ENCODE assay signal across 21 mouse cellular contexts in the genomic region with DNA sequence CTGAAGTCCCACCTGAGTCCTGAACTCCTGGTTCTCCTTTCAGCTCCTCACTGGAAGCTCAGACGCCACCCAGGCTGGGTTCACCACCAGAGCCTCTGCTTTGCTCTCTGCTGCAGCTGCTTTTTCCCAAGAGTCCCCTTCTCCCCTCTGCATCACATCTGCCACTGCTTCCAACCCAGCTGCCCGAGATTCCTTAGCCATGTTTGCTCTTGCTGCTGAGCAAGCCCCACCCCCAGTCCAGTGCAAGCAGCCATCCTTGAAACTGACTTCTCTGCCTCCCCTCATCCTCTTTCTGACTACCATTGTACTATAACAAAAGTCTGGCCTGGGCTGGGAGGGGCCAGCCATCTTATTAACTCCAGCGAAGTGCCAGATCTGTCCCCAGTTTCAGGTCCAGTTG.
A peak's percentile ranks its signal among the peaks of the same experiment; 100 is the strongest.
DNase-seq lines count a peak whose midpoint lies in the region; ATAC-seq and TF ChIP-seq lines count a peak whose summit lies in the region.
"Had no signal": no experiment of that assay in that cellular context is flagged by ENCODE, and none has a peak within 500 bp of the region (broad histone marks: within the 10 kb centered on the region; RNA-seq: fewer than 3 reads in every experiment).

No protein-coding gene starts in this region.

- TF ChIP-seq EP300 in liver, postnatal 0 days (IDR thresholded peaks at IDR 0.05; ENCODE audit: low read depth) = no peak

- TF ChIP-seq CTCF in kidney, postnatal 0 days (IDR thresholded peaks at IDR 0.05; ENCODE audit: low read depth) = no peak
- TF ChIP-seq CTCF in kidney, adult 2 months (conservative IDR thresholded peaks at IDR 0.05; ENCODE audit: insufficient read depth, insufficient read length, low read depth, low read length) = no peak
- TF ChIP-seq CTCF in liver, postnatal 0 days (IDR thresholded peaks at IDR 0.05; ENCODE audit: low read depth) = no peak

- no peak overlapping the region for H3K9ac ChIP-seq in forebrain, embryonic 14.5 days (ENCODE audit: low read length)
- H3K9ac ChIP-seq in kidney, postnatal 0 days (ENCODE audit: low read depth, low read length) = no peak overlapping the region
- H3K9ac ChIP-seq in midbrain, embryonic 15.5 days = no peak overlapping the region
- no peak overlapping the region for H3K9ac ChIP-seq in liver, postnatal 0 days (replicated peaks)
- H3K9ac ChIP-seq: forebrain, embryonic 13.5 days; hindbrain, embryonic 12.5 days; limb, embryonic 15.5 days; liver, embryonic 14.5 days had no signal

- 35% methylated on average over 3 of the region's 3 CpGs for WGBS in forebrain, embryonic 10.5 days
- 21% methylated on average over 3 of the region's 3 CpGs for WGBS in forebrain, embryonic 14.5 days
- 33% methylated on average over 3 of the region's 3 CpGs for WGBS in kidney, postnatal 0 days
- 32% methylated on average over 3 of the region's 3 CpGs for WGBS in kidney, adult 2 months
- WGBS in midbrain, embryonic 10.5 days = 19% methylated on average over 3 of the region's 3 CpGs
- WGBS in midbrain, embryonic 15.5 days = 11% methylated on average over 3 of the region's 3 CpGs
- WGBS in liver, postnatal 0 days (ENCODE audit: insufficient replicate concordance) = 37% methylated on average over 3 of the region's 3 CpGs

- H3K36me3 ChIP-seq in forebrain, embryonic 10.5 days (replicated peaks) = no peaks in the 10 kb centered on the region
- 0 out of 2 replicates have a peak, but pooled peaks cover 3% of the 10 kb centered on the region for H3K36me3 ChIP-seq in forebrain, embryonic 14.5 days (ENCODE audit: control insufficient read depth, insufficient read depth, low read length)
- no peaks in the 10 kb centered on the region for H3K36me3 ChIP-seq in kidney, postnatal 0 days (ENCODE audit: insufficient read depth, low read length)
- no peaks in the 10 kb centered on the region for H3K36me3 ChIP-seq in kidney, adult 2 months (ENCODE audit: control insufficient read depth, insufficient read depth, low read length)
- H3K36me3 ChIP-seq in midbrain, embryonic 10.5 days = no peaks in the 10 kb centered on the region
- no peaks in the 10 kb centered on the region for H3K36me3 ChIP-seq in midbrain, embryonic 15.5 days (replicated peaks)
- no peaks in the 10 kb centered on the region for H3K36me3 ChIP-seq in liver, postnatal 0 days (replicated peaks; ENCODE audit: insufficient read depth, low read length)
- H3K36me3 ChIP-seq: heart, embryonic 10.5 days; limb, embryonic 15.5 days had no signal

- no peaks in the 10 kb centered on the region for H3K27me3 ChIP-seq in forebrain, embryonic 10.5 days (ENCODE audit: poor library complexity, severe bottlenecking)
- H3K27me3 ChIP-seq in forebrain, embryonic 14.5 days (replicated peaks; ENCODE audit: control insufficient read depth, insufficient read depth, low read length) = no peaks in the 10 kb centered on the region
- H3K27me3 ChIP-seq in kidney, postnatal 0 days (ENCODE audit: insufficient read depth, low read length) = no peaks in the 10 kb centered on the region
- no peaks in the 10 kb centered on the region for H3K27me3 ChIP-seq in kidney, adult 2 months (replicated peaks; ENCODE audit: control insufficient read depth, insufficient read depth, low read length)
- 0 out of 2 replicates have a peak, but pooled peaks cover 20% of the 10 kb centered on the region for H3K27me3 ChIP-seq in midbrain, embryonic 10.5 days (ENCODE audit: low read depth, poor library complexity, severe bottlenecking)
- H3K27me3 ChIP-seq in midbrain, embryonic 15.5 days (replicated peaks) = no peaks in the 10 kb centered on the region
- H3K27me3 ChIP-seq in liver, postnatal 0 days (ENCODE audit: insufficient read depth, low read length) = no peaks in the 10 kb centered on the region
- H3K27me3 ChIP-seq: forebrain, embryonic 13.5 days; hindbrain, embryonic 12.5 days had no signal

- H3K27ac ChIP-seq in forebrain, embryonic 10.5 days = 0 out of 2 replicates have a peak overlapping the region, but pooled peaks have one; percentile 12
- no peak overlapping the region for H3K27ac ChIP-seq in forebrain, embryonic 14.5 days (ENCODE audit: low read depth, low read length)
- H3K27ac ChIP-seq in kidney, postnatal 0 days = no peak overlapping the region
- no peak overlapping the region for H3K27ac ChIP-seq in kidney, adult 2 months (ENCODE audit: insufficient read depth, low read depth, low read length)
- H3K27ac ChIP-seq in midbrain, embryonic 10.5 days (replicated peaks) = peak overlapping the region; percentile 69
- H3K27ac ChIP-seq in midbrain, embryonic 15.5 days = no peak overlapping the region
- no peak overlapping the region for H3K27ac ChIP-seq in liver, postnatal 0 days (ENCODE audit: low read depth)
- H3K27ac ChIP-seq: forebrain, embryonic 13.5 days; heart, embryonic 10.5 days; hindbrain, embryonic 12.5 days; limb, embryonic 15.5 days; liver, embryonic 14.5 days; macrophage had no signal

- no peak overlapping the region for H3K4me2 ChIP-seq in forebrain, embryonic 14.5 days (ENCODE audit: low read length)
- no peak overlapping the region for H3K4me2 ChIP-seq in kidney, postnatal 0 days (ENCODE audit: low read length)
- H3K4me2 ChIP-seq in midbrain, embryonic 15.5 days = no peak overlapping the region
- no peak overlapping the region for H3K4me2 ChIP-seq in liver, postnatal 0 days (ENCODE audit: low read depth, low read length)
- H3K4me2 ChIP-seq: forebrain, embryonic 13.5 days; hindbrain, embryonic 12.5 days; limb, embryonic 15.5 days had no signal

- ATAC-seq in forebrain, embryonic 14.5 days = no peak
- ATAC-seq in kidney, postnatal 0 days (replicated peaks; ENCODE audit: low FRiP score, low read depth) = no peak
- no peak for ATAC-seq in midbrain, embryonic 15.5 days (replicated peaks)
- ATAC-seq in liver, postnatal 0 days = no peak
- ATAC-seq: forebrain, embryonic 13.5 days; inflammation-experienced regulatory T-cells, adult 6 months had no signal

- TF ChIP-seq POLR2A in kidney, adult 2 months (IDR thresholded peaks at IDR 0.05; ENCODE audit: low read depth, low read length) = no peak

- H3K4me1 ChIP-seq in forebrain, embryonic 10.5 days = peaks cover 22% of the 10 kb centered on the region
- no peaks in the 10 kb centered on the region for H3K4me1 ChIP-seq in forebrain, embryonic 14.5 days (ENCODE audit: control insufficient read depth, insufficient read depth, low read length)
- H3K4me1 ChIP-seq in kidney, postnatal 0 days (replicated peaks; ENCODE audit: insufficient read depth, low read length) = 0 out of 2 replicates have a peak, but pooled peaks cover 4% of the 10 kb centered on the region
- no peaks in the 10 kb centered on the region for H3K4me1 ChIP-seq in kidney, adult 2 months (ENCODE audit: control insufficient read depth, insufficient read depth, low read length)
- H3K4me1 ChIP-seq in midbrain, embryonic 10.5 days = peaks cover 37% of the 10 kb centered on the region
- H3K4me1 ChIP-seq in midbrain, embryonic 15.5 days = peaks cover 3% of the 10 kb centered on the region; the same call in 1 of the 2 replicates
- no peaks in the 10 kb centered on the region for H3K4me1 ChIP-seq in liver, postnatal 0 days (ENCODE audit: insufficient read depth)
- H3K4me1 ChIP-seq: limb, embryonic 15.5 days had no signal

- no peak overlapping the region for H3K4me3 ChIP-seq in forebrain, embryonic 10.5 days
- H3K4me3 ChIP-seq in forebrain, embryonic 14.5 days (ENCODE audit: low read depth, low read length) = no peak overlapping the region
- no peak overlapping the region for H3K4me3 ChIP-seq in kidney, postnatal 0 days (replicated peaks; ENCODE audit: low read depth, low read length)
- H3K4me3 ChIP-seq in kidney, adult 2 months (ENCODE audit: insufficient read depth, low read depth, low read length) = no peak overlapping the region
- no peak overlapping the region; the same call in 1 of the 2 replicates for H3K4me3 ChIP-seq in midbrain, embryonic 10.5 days
- H3K4me3 ChIP-seq in midbrain, embryonic 15.5 days = no peak overlapping the region
- no peak overlapping the region for H3K4me3 ChIP-seq in liver, postnatal 0 days (ENCODE audit: low read depth, low read length)
- H3K4me3 ChIP-seq: forebrain, embryonic 13.5 days; heart, embryonic 10.5 days; hindbrain, embryonic 12.5 days; limb, embryonic 15.5 days had no signal

- H3K9me3 ChIP-seq in forebrain, embryonic 10.5 days = no peaks in the 10 kb centered on the region
- no peaks in the 10 kb centered on the region for H3K9me3 ChIP-seq in forebrain, embryonic 14.5 days (replicated peaks; ENCODE audit: control insufficient read depth, low read length)
- H3K9me3 ChIP-seq in kidney, postnatal 0 days (replicated peaks; ENCODE audit: low read length) = no peaks in the 10 kb centered on the region
- no peaks in the 10 kb centered on the region for H3K9me3 ChIP-seq in midbrain, embryonic 10.5 days (replicated peaks)
- H3K9me3 ChIP-seq in midbrain, embryonic 15.5 days = no peaks in the 10 kb centered on the region
- H3K9me3 ChIP-seq in liver, postnatal 0 days (ENCODE audit: low read length) = no peaks in the 10 kb centered on the region
- H3K9me3 ChIP-seq: forebrain, embryonic 13.5 days; heart, embryonic 10.5 days; hindbrain, embryonic 12.5 days; limb, embryonic 15.5 days had no signal

- peak; percentile 18 for DNase-seq in forebrain, embryonic 10.5 days (ENCODE audit: extremely low spot score, low spot score)
- no peak for DNase-seq in forebrain, embryonic 14.5 days (ENCODE audit: low spot score)
- DNase-seq in kidney, postnatal 0 days (ENCODE audit: low spot score) = peak; percentile 51
- DNase-seq in kidney, adult 2 months = no peak
- DNase-seq in midbrain, embryonic 10.5 days (ENCODE audit: low spot score) = peak; percentile 55
- peak; percentile 52 for DNase-seq in retina, postnatal 1 day
- DNase-seq in liver, postnatal 0 days = no peak
- DNase-seq: adrenal gland, postnatal 10 days; cerebellum, adult 2 months; cerebellum, postnatal 25 days; gastrocnemius, postnatal 10 days; kidney, adult 9 months; left cerebral cortex, postnatal 4 days had no signal

Comparison
In these comparisons a context has a peak if more than half of its experiments do, and no peak if none do; other contexts are left out.
1. DNase-seq: peak in forebrain, embryonic 10.5 days (single experiment), kidney, postnatal 0 days (single experiment), midbrain, embryonic 10.5 days (single experiment) and retina, postnatal 1 day (single experiment); none in forebrain, embryonic 14.5 days (single experiment), kidney, adult 2 months (single experiment) and liver, postnatal 0 days (single experiment).
2. H3K27ac ChIP-seq: peak in forebrain, embryonic 10.5 days (single experiment) and midbrain, embryonic 10.5 days (single experiment); none in forebrain, embryonic 14.5 days (single experiment), kidney, postnatal 0 days (single experiment), kidney, adult 2 months (single experiment), midbrain, embryonic 15.5 days (single experiment) and liver, postnatal 0 days (single experiment).